Comparison of ENCODE assay signal across 8 mouse cellular contexts in the genomic region with DNA sequence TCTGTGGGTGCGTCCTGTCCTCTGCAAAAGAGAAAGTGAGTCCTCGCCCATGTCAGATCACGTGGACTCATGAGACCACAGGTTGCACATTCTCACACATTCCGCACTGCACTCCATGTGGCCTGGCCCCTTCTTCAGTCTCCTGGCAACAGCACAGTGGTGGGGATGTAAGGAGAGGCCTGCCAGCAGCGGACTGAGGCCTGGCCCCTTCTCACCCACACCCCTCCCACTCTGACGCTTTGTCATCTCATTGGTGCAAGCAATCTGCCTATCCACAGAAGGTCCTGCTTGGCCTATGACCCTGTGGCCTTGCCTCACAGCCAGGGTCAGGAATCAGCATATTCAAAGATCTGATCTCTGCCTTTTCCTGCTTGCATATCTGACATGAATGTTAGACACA. TPM values are rescaled to one million over a fixed set of nuclear protein-coding genes. Genes with fewer than 3 reads are reported as not detected.
DNase-seq lines count a peak whose midpoint lies in the region; ATAC-seq and TF ChIP-seq lines count a peak whose summit lies in the region.

No protein-coding gene starts in this region.

- no peak for TF ChIP-seq CTCF in left cerebral cortex, adult 2 months (IDR thresholded peaks at IDR 0.05)

- 45% methylated on average over 6 of the region's 6 CpGs for WGBS in heart, embryonic 10.5 days
- WGBS in embryonic facial prominence, embryonic 13.5 days: 65% methylated on average over 6 of the region's 6 CpGs
- WGBS in liver, embryonic 12.5 days (ENCODE audit: insufficient replicate concordance): 57% methylated on average over 6 of the region's 6 CpGs
- WGBS in midbrain, embryonic 16.5 days: 36% methylated on average over 6 of the region's 6 CpGs

- intact Hi-C loops in heart, postnatal 25 days (cut with DNase I): loop anchor here (5.0 to 10.0 kb wide), 3 partner anchors 381 to 592 kb away; no protein-coding TSS in a partner anchor
- intact Hi-C loops in left cerebral cortex, adult 2 months (cut with DNase I): loop anchor here (2.0 kb wide), 1 partner anchor 406 kb away; no protein-coding TSS in a partner anchor

- H3K9ac ChIP-seq in embryonic facial prominence, embryonic 13.5 days: no peak overlapping the region
- no peak overlapping the region for H3K9ac ChIP-seq in liver, embryonic 12.5 days
- H3K9ac ChIP-seq in midbrain, embryonic 16.5 days (ENCODE audit: low read depth, low read length): no peak overlapping the region

- H3K4me3 ChIP-seq in heart, embryonic 10.5 days: no peak overlapping the region
- H3K4me3 ChIP-seq in embryonic facial prominence, embryonic 13.5 days: no peak overlapping the region
- H3K4me3 ChIP-seq in liver, embryonic 12.5 days: no peak overlapping the region
- H3K4me3 ChIP-seq in midbrain, embryonic 16.5 days (ENCODE audit: low read depth, low read length): no peak overlapping the region
- H3K4me3 ChIP-seq in left cerebral cortex, adult 2 months: no peak overlapping the region

- peaks cover 20% of the 10 kb centered on the region for H3K4me1 ChIP-seq in heart, embryonic 10.5 days
- H3K4me1 ChIP-seq in embryonic facial prominence, embryonic 13.5 days: no peaks in the 10 kb centered on the region
- peaks cover 9% of the 10 kb centered on the region; the same call in 1 of the 2 replicates for H3K4me1 ChIP-seq in liver, embryonic 12.5 days
- H3K4me1 ChIP-seq in midbrain, embryonic 16.5 days (ENCODE audit: control insufficient read depth, insufficient read depth, low read length): no peaks in the 10 kb centered on the region

- no peaks in the 10 kb centered on the region for H3K27me3 ChIP-seq in heart, embryonic 10.5 days (ENCODE audit: insufficient read depth, poor library complexity, severe bottlenecking)
- H3K27me3 ChIP-seq in embryonic facial prominence, embryonic 13.5 days: no peaks in the 10 kb centered on the region
- H3K27me3 ChIP-seq in liver, embryonic 12.5 days (replicated peaks): no peaks in the 10 kb centered on the region
- H3K27me3 ChIP-seq in midbrain, embryonic 16.5 days (ENCODE audit: control insufficient read depth, insufficient read depth, low read depth, low read length): no peaks in the 10 kb centered on the region

- DNase-seq in heart, embryonic 10.5 days (ENCODE audit: low spot score): peak; percentile 84
- DNase-seq in heart, postnatal 25 days (ENCODE audit: low spot score): no peak
- no peak for DNase-seq in left cerebral cortex, adult 2 months (ENCODE audit: extremely low spot score in 1 of 2, low spot score in 2 of 2)
- DNase-seq in layer of hippocampus, adult 8-10 months (ENCODE audit: low spot score in 2 of 2): no peak
- no peak for DNase-seq in cerebellum, postnatal 4 days (ENCODE audit: low spot score in 2 of 2)

- ATAC-seq in embryonic facial prominence, embryonic 13.5 days (ENCODE audit: insufficient number of reproducible peaks, insufficient read depth, low FRiP score, low TSS enrichment, low read depth): 0 out of 2 replicates have a peak, but pooled peaks have one; percentile 67
- ATAC-seq in liver, embryonic 12.5 days: peak; percentile 65
- peak; percentile 71 for ATAC-seq in midbrain, embryonic 16.5 days

- no peak overlapping the region for H3K4me2 ChIP-seq in embryonic facial prominence, embryonic 13.5 days
- H3K4me2 ChIP-seq in liver, embryonic 12.5 days: no peak overlapping the region
- H3K4me2 ChIP-seq in midbrain, embryonic 16.5 days (ENCODE audit: low read length): no peak overlapping the region

- peaks cover 26% of the 10 kb centered on the region for H3K36me3 ChIP-seq in heart, embryonic 10.5 days
- H3K36me3 ChIP-seq in embryonic facial prominence, embryonic 13.5 days: peaks cover 18% of the 10 kb centered on the region
- no peaks in the 10 kb centered on the region for H3K36me3 ChIP-seq in liver, embryonic 12.5 days
- no peaks in the 10 kb centered on the region for H3K36me3 ChIP-seq in midbrain, embryonic 16.5 days (ENCODE audit: control insufficient read depth, insufficient read depth, low read length)

- H3K27ac ChIP-seq in heart, embryonic 10.5 days: peak overlapping the region; percentile 22; the same call in 1 of the 2 replicates
- H3K27ac ChIP-seq in embryonic facial prominence, embryonic 13.5 days: no peak overlapping the region
- no peak overlapping the region for H3K27ac ChIP-seq in liver, embryonic 12.5 days
- no peak overlapping the region for H3K27ac ChIP-seq in midbrain, embryonic 16.5 days (ENCODE audit: low read length)
- H3K27ac ChIP-seq in left cerebral cortex, adult 2 months: no peak overlapping the region

- no peaks in the 10 kb centered on the region for H3K9me3 ChIP-seq in heart, embryonic 10.5 days
- peaks cover 7% of the 10 kb centered on the region; the same call in 1 of the 2 replicates for H3K9me3 ChIP-seq in embryonic facial prominence, embryonic 13.5 days
- no peaks in the 10 kb centered on the region for H3K9me3 ChIP-seq in liver, embryonic 12.5 days (replicated peaks)
- no peaks in the 10 kb centered on the region for H3K9me3 ChIP-seq in midbrain, embryonic 16.5 days (replicated peaks; ENCODE audit: control insufficient read depth, low read length, poor library complexity, severe bottlenecking)

RNA-seq across cellular contexts. Expression of a gene that starts 42.3 kb away (rescaled TPM):
- polyA plus RNA-seq in heart, embryonic 10.5 days (2016; fragmentation: Nextera tagmentation; extraction: Ambion mirVana): 3.8 and 7.4 TPM in 2 replicates
- total RNA-seq in heart, postnatal 25 days (2021): 10 to 100 TPM; 12.5 to 26.5 TPM
- polyA plus RNA-seq in embryonic facial prominence, embryonic 13.5 days (2015; fragmentation: Nextera tagmentation; extraction: Ambion mirVana): 2.0 and 3.1 TPM in 2 replicates
- 0.11 and 0.15 TPM in 2 replicates for polyA plus RNA-seq in liver, embryonic 12.5 days (2016; fragmentation: Nextera tagmentation; extraction: Ambion mirVana)
- polyA plus RNA-seq in midbrain, embryonic 16.5 days (2015; fragmentation: Nextera tagmentation; extraction: Ambion mirVana): 8.9 and 9.7 TPM in 2 replicates
- total RNA-seq in left cerebral cortex, adult 2 months (2021): 10 to 100 TPM; 30.0 to 37.3 TPM
- total RNA-seq in layer of hippocampus, adult 8-10 months (2022): 10 to 100 TPM; 56.4 to 70.3 (median 63.4) TPM
